Mouse (Mus musculus) E14TG2a.4 (cell line): ENCODE results near the gene Mcts2.

ENCODE experiments used
- CTCF ChIP-seq: conservative IDR thresholded peaks from 2 replicates; pipeline ENCODE4 v1.5.1; 2014; ENCODE audit warnings: low read length
- POU5F1 ChIP-seq: IDR thresholded peaks from 2 replicates; pipeline ENCODE4 v1.6.1; 2014; ENCODE audit warnings: low read length, borderline replicate concordance

- TF ChIP-seq CTCF (no peak), POU5F1 (no peak)
Observed at GRCm38 (mm10) chr2:152734984-152735383, 48.1 kb downstream of the Mcts2 start.
